Mouse (Mus musculus) small intestine, adult 2 months (tissue): ENCODE results near the gene Olfr1219. TPM values are rescaled to one million over a fixed set of nuclear protein-coding genes. Genes with fewer than 3 reads are reported as not detected.

Experiments
- H3K27ac ChIP-seq: fragments of 200-500 bp; 2 replicates; pipeline ENCODE4 v1.5.1; 2012; ENCODE audit warnings: low read depth, low read length, control low read depth, inconsistent platforms; ENCODE audit not compliant: insufficient read depth
- H3K27me3 ChIP-seq: fragments of 200-500 bp; 2 replicates; pipeline ENCODE4 v1.6.1; 2012; ENCODE audit warnings: mild to moderate bottlenecking, moderate library complexity, low read length, inconsistent platforms; ENCODE audit not compliant: control insufficient read depth, insufficient read depth
- H3K36me3 ChIP-seq: fragments of 200-500 bp; 2 replicates; pipeline ENCODE4 v1.6.1; 2012; ENCODE audit warnings: mild to moderate bottlenecking, low read length, control low read depth, inconsistent platforms; ENCODE audit not compliant: control insufficient read depth, insufficient read depth
- H3K4me1 ChIP-seq: fragments of 200-500 bp; 2 replicates; pipeline ENCODE4 v1.6.1; 2012; ENCODE audit warnings: low read length, inconsistent platforms, mixed read lengths; ENCODE audit not compliant: control insufficient read depth, insufficient read depth, insufficient read length
- H3K4me3 ChIP-seq: fragments of 200-500 bp; 2 replicates; pipeline ENCODE4 v1.5.1; 2012; ENCODE audit warnings: low read depth, mild to moderate bottlenecking, control low read depth, inconsistent platforms, low read length, moderate library complexity
- CTCF ChIP-seq: fragments of 200-500 bp; IDR thresholded peaks from 2 replicates; pipeline ENCODE4 v1.5.1; 2012; ENCODE audit warnings: low read depth, mild to moderate bottlenecking, control low read depth, inconsistent platforms, low read length, moderate library complexity, mixed read lengths; ENCODE audit not compliant: insufficient replicate concordance, insufficient read length; ENCODE audit errors: extremely low read depth
- POLR2A ChIP-seq: fragments of 200-500 bp; IDR thresholded peaks from 2 replicates; pipeline ENCODE4 v1.6.1; 2012; ENCODE audit warnings: low read depth, mild to moderate bottlenecking, control low read depth, inconsistent platforms, low read length, moderate library complexity
- WGBS: fragments of 180-500 bp; shearing (Covaris S2); methylation state at CpG from one replicate; pipeline ENCODE4 v1.1.7; 2018; 5-methylcytosine and 5-hydroxymethylcytosine counted together
- polyA plus RNA-seq: library from polyadenylated mRNA; depleted of rRNA; stranded (reverse); fragments of >200 nt; gene quantifications from 2 replicates; pipeline ENCODE4 v1.2.3, GENCODE M21; 2012; rRNA removed

Gene Olfr1219
- not detected in 2 replicates for polyA plus RNA-seq

GRCm38 (mm10) chr2:89083413-89083812, at the start of gene Olfr1219:
Gene Olfr1219 (minus strand): TSS chr2:89083513.
- 52% methylated on average over 1 of the region's 1 CpGs for WGBS
- Histone ChIP-seq H3K27ac (no peak within 1 kb of the TSS), H3K4me3 (no peak within 1 kb of the TSS), H3K36me3 (no peaks in the 10 kb centered on the region), H3K4me1 (no peaks in the 10 kb centered on the region), H3K27me3 (no peaks in the 10 kb centered on the region)
- TF ChIP-seq POLR2A (no peak), CTCF (no peak)

GRCm38 (mm10) chr2:89132954-89133353, 49.6 kb upstream of the Olfr1219 start, which contains the start of gene Olfr1222:
Gene Olfr1222 (minus strand): TSS chr2:89133054.
- H3K27ac ChIP-seq = no peak within 1 kb of the TSS
- H3K4me1 ChIP-seq = no peaks in the 10 kb centered on the region
- no peaks in the 10 kb centered on the region for H3K36me3 ChIP-seq
- no peaks in the 10 kb centered on the region for H3K27me3 ChIP-seq
- 66% methylated on average over 3 of the region's 3 CpGs for WGBS
- no peak for TF ChIP-seq CTCF
- H3K4me3 ChIP-seq = no peak within 1 kb of the TSS

GRCm38 (mm10) chr2:89117183-89117582, 33.9 kb upstream of the Olfr1219 start, which contains the start of gene Olfr1221:
Gene Olfr1221 (minus strand): TSS chr2:89117283.
- Histone ChIP-seq H3K4me1 (no peaks in the 10 kb centered on the region), H3K27ac (no peak within 1 kb of the TSS), H3K36me3 (no peaks in the 10 kb centered on the region), H3K27me3 (no peaks in the 10 kb centered on the region), H3K4me3 (no peak within 1 kb of the TSS)
- TF ChIP-seq POLR2A = no peak
- TF ChIP-seq CTCF = no peak
- WGBS = 62% methylated on average over 2 of the region's 2 CpGs

GRCm38 (mm10) chr2:89106735-89107134, 23.4 kb upstream of the Olfr1219 start, which contains the start of gene Olfr1220:
Gene Olfr1220 (minus strand): TSS chr2:89106835.
- Histone ChIP-seq H3K36me3 (no peaks in the 10 kb centered on the region), H3K27me3 (no peaks in the 10 kb centered on the region), H3K4me3 (no peak within 1 kb of the TSS), H3K27ac (no peak within 1 kb of the TSS), H3K4me1 (no peaks in the 10 kb centered on the region)
- 59% methylated on average over 3 of the region's 3 CpGs for WGBS
- TF ChIP-seq POLR2A = no peak
- TF ChIP-seq CTCF = no peak

- TF ChIP-seq POLR2A (no peak), CTCF (no peak)
- Histone ChIP-seq H3K4me1 (no peaks in the 10 kb centered on the region), H3K27ac (no peak overlapping the region), H3K36me3 (no peaks in the 10 kb centered on the region), H3K4me3 (no peak overlapping the region), H3K27me3 (no peaks in the 10 kb centered on the region)
These were observed 22.3 kb upstream of the Olfr1219 start for GRCm38 (mm10) chr2:89105651-89106050.

GRCm38 (mm10) chr2:89093848-89094247, 10.5 kb upstream of the Olfr1219 start:
- no peak overlapping the region for H3K4me3 ChIP-seq
- H3K36me3 ChIP-seq = no peaks in the 10 kb centered on the region
- no peak overlapping the region for H3K27ac ChIP-seq
- WGBS = 98% methylated on average over 1 of the region's 1 CpGs
- TF ChIP-seq POLR2A (no peak), CTCF (no peak)
- H3K4me1 ChIP-seq = no peaks in the 10 kb centered on the region
- H3K27me3 ChIP-seq = no peaks in the 10 kb centered on the region

- no peaks in the 10 kb centered on the region for H3K27me3 ChIP-seq
- no peaks in the 10 kb centered on the region for H3K36me3 ChIP-seq
- no peak for TF ChIP-seq POLR2A
- no peak for TF ChIP-seq CTCF
- no peak overlapping the region for H3K27ac ChIP-seq
- H3K4me1 ChIP-seq = no peaks in the 10 kb centered on the region
- no peak overlapping the region for H3K4me3 ChIP-seq
These were observed 1.8 kb downstream of the Olfr1219 start for GRCm38 (mm10) chr2:89081487-89081886.

- Histone ChIP-seq H3K4me1 (no peaks in the 10 kb centered on the region), H3K36me3 (no peaks in the 10 kb centered on the region), H3K4me3 (no peak within 1 kb of the TSS), H3K27ac (no peak within 1 kb of the TSS), H3K27me3 (no peaks in the 10 kb centered on the region)
- TF ChIP-seq POLR2A = no peak
- no peak for TF ChIP-seq CTCF
These were observed 22.2 kb downstream of the Olfr1219 start, which contains the start of gene Olfr1218 for GRCm38 (mm10) chr2:89061087-89061486. Gene Olfr1218 (minus strand): TSS chr2:89061187.
